Mouse (Mus musculus): ENCODE measurements around the gene Nmbr.
A peak's percentile ranks its signal among the peaks of the same experiment; 100 is the strongest.

Nmbr gene

GRCm38 (mm10) chr10:14705072-14706066, at the start of gene Nmbr, which contains the start of gene Vta1:
TSS of gene Nmbr (plus strand) at chr10:14705591.
TSS of gene Vta1 (minus strand) at chr10:14705560.
- DNase-seq: peak; percentile 97

- no peak for DNase-seq
Measured at GRCm38 (mm10) chr10:14660875-14661274, 44.5 kb upstream of the Nmbr start.

- DNase-seq: no peak
Measured at GRCm38 (mm10) chr10:14666147-14666546, 39.2 kb upstream of the Nmbr start.

DNA sequence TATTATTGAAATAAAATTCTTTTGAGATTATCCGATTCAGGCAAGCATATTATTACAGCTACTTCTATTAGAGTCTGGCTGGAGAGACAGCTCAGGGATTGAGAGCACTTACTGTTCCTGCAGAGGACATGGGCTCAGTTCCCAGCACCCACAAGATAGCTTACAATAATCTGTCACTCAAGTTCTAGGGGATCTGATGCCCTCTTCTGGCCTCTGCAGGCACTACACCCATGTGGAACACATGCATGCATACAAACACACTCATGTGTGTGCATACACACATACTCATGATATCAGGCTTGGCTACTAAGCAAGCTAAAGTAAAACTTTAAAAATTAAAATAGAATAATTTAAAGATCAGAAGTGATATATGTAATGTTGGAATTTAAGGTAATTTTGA, 19.7 kb upstream of the Nmbr start:
- DNase-seq: no peak

DNA sequence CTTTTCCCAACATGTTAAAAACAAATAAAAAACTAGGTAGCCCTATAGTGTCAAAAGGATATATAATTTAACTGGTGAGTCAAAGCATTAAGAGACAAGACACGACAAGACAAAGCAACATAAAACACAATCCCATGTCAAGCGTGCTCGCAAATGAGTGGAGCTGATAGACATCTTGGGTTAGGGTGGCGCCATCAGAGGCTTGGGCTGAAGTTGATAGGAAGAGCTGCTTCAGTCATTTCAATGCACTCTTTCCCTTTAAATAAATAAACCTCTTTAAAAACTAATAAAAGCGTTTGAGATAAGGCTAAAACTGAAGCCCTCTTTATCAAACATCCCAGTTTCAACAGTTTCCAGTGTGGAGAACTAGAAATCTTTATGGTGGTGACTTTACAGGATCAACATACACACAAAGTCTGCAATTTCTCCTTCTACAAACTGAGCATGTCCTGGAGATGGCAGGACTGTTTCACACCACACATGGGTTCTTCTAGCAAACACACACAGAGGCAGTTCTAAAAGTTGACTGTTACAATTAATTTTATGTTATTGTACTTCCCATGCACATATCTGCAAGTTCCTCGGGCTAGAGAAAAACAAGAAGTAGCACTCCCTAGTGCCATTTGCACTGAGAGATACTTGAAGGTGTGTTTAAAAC, 16.5 kb upstream of the Nmbr start:
- DNase-seq: no peak

DNA sequence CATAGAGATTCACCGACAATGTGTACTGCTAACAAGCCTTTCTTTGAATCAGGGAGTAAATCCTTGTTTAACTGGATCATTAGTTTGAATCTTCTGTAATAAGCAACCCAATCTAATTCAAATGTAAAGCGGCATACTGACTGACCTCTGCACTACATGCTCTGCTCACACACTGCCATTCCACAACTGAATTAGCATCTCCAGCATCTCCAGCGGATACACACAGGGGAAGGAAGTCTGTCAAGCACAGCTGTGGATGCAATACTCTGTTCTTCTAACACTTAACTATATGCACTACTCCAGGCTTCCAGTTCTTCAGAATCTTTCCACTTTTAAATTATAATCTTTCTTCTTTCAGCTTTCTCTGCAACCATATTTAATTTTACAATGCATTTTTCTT, 15.0 kb upstream of the Nmbr start:
- DNase-seq: no peak

- no peak for DNase-seq
Measured at GRCm38 (mm10) chr10:14703239-14703638, 2.2 kb upstream of the Nmbr start.

GRCm38 (mm10) chr10:14703830-14704420, 1.5 kb upstream of the Nmbr start:
- no peak for DNase-seq

DNA sequence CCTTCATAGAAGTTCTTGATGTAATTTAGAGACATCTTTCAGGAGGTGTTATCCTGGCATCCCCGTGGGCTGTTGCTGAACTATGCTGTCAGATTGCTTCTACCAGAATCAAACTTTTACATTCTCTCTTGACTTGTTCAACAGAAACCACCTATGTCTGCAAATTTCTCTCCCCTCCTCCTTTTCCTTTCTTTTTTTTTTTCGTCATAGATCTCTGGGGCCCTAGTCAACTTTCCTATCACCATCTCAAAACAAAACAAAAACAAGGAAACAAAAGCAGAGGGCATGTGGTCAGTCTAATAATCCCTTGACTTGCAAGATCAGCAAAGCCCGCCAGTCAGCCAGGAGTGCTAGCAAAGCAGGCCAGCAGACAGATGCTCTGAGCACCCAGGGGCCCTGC, 12.7 kb downstream of the Nmbr start, which contains the start of gene Gje1:
Gje1 (minus strand) TSS at position 101 of the 400 bp plus-strand sequence.
- DNase-seq: no peak

DNA sequence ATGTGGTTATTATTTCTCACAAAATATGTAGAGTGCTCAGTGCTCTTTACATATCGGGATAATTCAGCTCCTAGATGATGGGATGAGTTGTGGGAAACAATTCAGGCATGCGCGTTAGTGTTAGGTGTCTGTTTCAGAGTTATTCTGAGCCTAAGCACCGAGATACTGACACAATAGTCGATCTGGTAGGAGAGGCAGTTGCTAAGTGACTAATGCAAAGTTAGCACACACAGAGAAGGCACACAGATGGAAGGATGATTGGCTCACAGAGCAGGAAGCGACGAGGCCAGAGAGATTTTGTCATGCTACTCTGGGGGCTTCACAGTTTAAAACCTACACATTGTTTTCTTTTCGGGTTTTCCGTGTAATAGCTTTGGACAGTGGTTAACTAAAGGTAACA, 20.3 kb downstream of the Nmbr start:
- DNase-seq: no peak

DNA sequence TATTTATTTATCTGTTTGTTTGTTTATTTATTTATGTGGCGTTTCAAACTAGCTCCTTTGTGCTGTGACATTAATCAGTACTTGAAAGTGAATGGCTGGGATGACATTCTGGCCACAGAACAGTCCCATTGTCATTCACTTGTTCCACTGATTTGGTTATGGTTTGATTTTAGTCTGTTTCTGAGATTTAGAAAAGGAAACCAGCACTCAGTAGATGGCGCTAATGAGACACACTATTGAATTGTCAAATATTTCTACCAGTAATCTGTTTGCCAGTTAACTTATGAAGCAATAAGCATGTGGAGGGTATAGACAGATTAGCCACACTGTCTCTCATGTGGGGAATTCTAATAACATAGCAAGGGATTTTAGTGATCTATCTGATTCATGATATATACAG, 28.9 kb downstream of the Nmbr start:
- peak; percentile 6 for DNase-seq

GRCm38 (mm10) chr10:14759665-14760558, 54.5 kb downstream of the Nmbr start:
- DNase-seq: no peak

- DNase-seq: no peak
Measured at GRCm38 (mm10) chr10:14760618-14761017, 55.2 kb downstream of the Nmbr start.

DNA sequence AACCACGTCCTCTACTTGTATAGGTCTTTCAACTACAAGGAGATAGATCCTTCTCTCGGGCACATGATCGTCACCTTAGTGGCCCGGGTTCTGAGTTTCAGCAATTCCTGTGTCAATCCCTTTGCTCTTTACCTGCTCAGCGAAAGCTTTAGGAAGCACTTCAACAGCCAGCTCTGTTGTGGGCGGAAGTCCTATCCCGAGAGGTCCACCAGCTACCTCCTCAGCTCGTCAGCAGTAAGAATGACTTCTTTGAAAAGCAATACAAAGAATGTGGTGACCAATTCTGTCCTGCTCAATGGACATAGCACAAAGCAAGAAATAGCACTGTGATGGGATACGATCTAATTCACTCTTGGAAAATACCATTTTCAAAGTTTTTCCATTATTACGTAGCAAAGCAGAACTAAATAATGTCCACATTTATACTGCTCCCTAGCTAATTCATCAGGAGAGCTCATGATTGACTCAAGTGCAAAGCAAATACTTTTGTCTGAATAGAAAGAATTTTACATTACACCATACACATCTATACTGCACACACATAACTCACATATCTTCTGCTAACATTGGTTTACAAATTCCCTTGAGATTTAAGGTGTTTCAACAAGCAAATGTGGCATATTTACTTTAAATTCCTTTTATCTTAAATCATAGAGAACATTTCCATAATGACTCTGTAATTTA, 65.0 kb downstream of the Nmbr start:
- no peak for DNase-seq

GRCm38 (mm10) chr10:14774499-14774898, 69.1 kb downstream of the Nmbr start:
- DNase-seq: no peak

DNA sequence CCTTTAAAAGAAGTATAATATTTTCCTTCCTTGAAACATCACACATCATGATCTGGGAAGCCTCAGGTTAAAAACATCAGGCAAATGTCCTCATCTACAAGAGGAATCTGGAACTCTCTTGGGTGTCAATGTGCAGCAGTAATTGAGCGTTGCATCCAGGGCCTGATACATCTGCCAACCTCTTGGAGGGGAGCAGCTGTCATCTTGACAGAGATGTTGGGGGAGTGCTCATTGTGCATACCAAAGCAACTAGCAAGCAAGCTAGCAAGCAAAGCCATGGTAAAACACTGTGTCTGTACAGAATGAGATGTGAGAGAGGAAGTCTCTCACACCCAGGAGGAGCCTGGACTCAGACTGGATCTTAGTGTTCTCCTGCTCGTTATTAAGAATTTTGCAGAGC, 84.6 kb downstream of the Nmbr start:
- no peak for DNase-seq

- DNase-seq: no peak
Measured at GRCm38 (mm10) chr10:14816970-14817369, 111.6 kb downstream of the Nmbr start.
